Mouse (Mus musculus): ENCODE results near the gene Arsg.
A peak's percentile ranks its signal among the peaks of the same experiment; 100 is the strongest.

The Arsg gene

DNA sequence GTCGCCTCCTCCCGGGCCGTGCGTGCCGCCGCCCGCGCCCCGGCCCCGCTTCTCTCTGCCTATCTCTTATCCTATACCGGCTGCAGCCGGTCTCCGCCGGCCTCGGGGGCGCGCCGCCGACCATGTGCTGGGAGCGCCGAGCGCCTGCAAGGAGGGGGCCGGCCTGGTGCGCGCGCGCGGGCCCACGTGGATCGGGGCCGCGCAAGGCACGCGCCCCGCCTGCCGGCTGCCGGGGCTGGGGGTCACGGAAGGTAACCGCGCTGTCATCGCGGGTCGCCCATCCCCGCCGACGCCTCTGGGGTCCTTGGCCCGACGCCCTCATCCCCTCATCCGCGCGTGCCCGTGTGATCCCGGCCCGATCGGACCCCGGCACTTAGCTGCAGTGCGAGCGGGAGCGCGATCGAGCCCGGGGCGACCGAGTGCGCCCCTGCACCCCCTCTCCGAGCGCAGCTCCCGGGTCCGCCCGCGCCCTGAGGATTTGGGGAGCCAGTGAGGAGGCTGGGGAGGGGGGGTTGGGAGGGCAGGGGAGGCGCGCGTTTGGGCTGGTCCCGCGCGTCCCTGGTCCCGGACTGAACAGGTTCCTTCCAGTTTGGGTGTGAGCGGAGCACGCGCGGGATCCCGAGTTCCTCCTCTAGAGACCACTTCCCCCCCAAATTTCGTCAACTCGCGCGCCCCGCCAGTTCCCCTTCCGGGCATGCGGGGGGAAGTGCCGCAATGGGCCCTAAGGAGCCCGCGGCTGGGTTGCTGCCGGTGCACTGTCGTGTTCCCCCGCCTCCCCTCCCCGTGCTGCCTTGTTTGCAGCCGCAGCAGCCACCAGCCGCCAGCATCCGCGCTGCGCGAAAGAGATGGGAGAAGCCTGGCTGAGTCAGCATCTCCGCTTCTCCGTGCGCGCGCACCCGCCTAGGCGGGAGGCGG, at the start of gene Arsg, which contains the start of gene Slc16a6:
Gene Arsg (plus strand): TSS at position 204 of the 915 bp plus-strand sequence.
Gene Slc16a6 (minus strand): TSS at position 428 of the 915 bp plus-strand sequence.
- peak; percentile 65 to 78 for DNase-seq (ENCODE audit: low spot score in 2 of 2)

DNA sequence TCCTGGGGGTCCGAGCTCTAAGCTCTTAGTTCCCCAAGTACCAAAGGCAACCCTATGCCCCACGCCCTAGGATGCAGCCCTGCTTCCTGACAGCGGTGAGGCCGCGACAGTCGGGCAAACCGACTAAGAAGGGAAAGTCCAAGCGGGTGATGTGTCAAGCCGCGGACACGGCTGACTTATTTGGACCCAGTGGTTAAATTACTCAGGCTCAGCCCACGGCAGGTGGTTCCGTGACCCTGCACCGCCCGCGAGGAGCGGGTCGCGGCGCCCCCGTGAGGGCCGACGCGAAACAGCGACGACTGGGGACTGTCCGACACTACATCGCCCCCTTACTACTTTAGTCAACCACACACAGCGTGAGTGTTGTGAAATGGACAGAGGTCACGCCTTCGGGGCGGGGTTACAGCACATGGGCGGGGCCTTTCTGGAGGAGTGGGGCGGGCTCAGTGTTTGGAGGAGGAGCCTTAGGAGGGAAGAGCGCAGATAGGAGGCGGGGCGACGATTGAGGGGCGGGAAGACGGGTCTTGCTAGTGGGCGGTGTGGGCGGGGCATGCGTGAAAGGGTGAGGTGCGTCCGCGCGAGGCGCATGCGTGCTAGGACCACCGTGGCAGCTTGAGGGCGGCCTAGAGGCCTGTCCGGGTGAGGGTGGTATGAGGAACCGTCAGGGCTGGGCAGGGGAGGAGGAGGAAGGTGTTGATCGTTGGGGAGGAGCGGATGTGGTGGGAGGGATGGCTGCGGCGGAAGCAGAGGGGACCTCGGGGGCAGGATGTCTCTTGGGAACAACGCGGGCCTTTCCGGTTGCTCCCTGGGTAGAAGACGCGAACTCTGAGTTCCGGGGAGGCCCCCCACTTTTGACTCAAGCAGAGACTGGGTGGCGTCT, 47.5 kb upstream of the Arsg start, which contains the start of gene Amz2:
Gene Amz2 (plus strand): TSS at position 555 of the 880 bp plus-strand sequence.
- DNase-seq (ENCODE audit: low spot score in 2 of 2) = peak; percentile 91 to 95

DNA sequence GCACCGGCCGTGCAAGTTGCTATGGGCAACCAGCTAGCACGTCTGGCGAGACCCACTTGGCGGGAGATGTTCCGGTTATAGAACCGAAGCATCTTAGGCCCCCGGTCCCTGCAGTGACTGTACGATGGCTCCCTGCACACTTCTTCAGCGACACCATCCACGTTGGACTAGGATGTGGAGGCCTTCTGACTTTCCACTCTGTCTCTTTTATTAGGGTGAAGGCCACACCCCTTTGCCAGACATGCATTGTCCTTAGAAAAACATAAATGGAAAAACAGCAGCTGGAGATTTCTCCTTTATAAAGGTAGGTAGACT, 46.9 kb upstream of the Arsg start:
- no peak for DNase-seq (ENCODE audit: low spot score in 2 of 2)

DNA sequence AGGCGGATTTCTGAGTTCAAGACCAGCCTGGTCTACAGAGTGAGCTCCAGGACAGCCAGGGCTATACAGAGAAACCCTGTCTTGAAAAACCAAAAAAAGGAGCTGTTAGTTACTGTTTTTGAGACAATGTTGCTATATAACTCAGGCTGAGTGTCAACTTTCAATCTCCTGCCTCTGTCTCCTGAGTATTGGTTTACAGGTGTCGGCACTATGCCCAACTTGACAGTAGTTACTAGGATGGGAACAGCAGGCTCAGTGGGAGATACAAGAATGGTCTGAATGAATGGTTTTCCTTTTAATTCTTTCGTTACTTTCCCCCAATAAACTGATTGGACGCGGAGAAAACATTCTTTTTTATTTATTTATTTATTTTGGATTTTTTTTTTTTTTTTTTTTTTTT, 45.8 kb upstream of the Arsg start:
- DNase-seq (ENCODE audit: low spot score in 2 of 2) = no peak

DNA sequence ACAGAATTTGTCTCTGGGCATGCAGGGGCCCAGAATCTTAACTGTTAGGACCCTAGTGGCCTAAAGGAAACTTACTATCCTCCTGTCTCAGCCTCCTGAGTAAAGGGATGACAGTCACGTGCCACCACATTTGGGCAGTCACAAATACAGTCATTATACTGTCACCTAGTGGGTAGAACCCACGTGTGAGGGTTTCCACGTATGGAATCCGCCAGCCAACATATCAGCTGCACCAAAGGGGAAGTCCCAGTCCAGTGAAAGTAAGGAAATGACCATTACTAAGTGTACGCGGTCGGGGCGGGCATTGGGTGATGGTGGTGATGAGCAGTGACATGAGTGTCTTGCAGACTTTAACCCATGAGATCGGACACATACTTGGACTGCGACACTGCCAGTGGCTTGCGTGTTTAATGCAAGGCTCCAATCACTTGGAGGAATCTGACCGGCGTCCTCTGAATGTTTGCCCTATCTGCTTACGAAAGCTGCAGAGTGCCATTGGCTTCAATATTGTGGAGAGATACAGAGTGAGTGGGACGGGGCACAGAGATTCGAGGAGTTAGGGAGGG, 38.9 kb upstream of the Arsg start:
- no peak for DNase-seq (ENCODE audit: low spot score in 2 of 2)

DNA sequence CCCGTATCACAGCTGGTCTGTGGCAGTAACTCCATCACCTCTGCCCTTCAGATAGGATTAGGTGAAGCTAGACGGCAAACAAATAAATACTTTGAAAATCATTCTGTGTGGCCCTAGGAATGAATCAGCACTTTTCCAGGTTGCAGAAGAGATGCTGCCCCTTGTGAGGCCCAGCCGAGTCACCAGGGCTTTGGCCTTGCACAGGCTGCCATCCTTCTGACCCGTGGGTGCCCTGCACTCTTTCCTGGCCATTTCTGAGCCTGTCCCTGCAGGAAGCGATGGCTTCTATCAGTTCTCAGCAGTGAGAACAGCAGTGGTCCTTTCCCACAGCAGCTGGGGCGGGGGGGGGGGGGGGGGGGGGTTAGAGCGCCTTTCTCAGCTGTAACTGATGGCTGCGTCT, 36.3 kb upstream of the Arsg start:
- no peak for DNase-seq (ENCODE audit: low spot score in 2 of 2)

DNA sequence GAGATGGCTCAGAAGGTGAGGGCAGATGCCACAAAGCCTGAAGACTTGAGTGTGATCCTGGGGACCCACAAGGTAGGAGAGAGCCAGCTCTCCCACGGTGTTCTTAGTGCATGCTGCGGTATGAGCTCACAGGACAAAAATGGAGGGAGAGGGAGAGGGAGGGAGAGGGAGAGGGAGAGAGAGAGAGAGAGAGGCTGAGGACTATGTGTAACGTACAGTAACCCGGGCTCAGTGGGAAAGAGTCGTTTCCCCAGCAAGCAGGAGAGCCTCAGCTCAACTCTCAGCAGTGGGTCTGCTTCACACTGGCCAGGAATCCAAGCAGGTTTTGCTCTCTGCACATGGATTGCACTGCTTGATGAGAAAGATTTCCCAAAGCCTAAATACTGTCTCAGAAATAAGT, 34.0 kb upstream of the Arsg start:
- no peak for DNase-seq (ENCODE audit: low spot score in 2 of 2)

DNA sequence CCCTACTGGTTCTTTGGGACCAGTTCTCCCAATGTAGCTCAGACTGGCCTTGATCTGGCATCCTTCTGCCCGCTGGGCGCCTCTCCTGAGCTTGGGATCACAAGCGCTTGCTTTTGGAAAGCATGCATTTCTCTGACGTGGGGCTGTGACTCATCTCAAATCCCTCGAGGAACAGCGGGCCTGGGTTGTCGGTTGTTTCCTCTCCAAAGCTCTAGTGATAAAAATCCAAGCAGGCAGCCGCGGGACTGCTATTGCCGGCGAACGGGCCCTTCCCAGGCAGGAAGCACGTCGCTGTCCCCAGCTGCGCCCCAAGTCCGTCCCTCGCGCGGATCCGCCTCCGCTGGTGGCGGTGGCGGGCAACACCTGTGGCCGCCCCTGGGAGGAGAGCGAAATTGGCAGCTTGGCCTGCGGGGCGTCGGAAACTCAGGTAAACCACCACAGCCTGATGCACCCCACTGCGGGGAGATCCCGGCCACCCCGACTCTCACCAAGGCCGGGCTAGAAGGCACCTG, 33.3 kb upstream of the Arsg start:
- peak; percentile 14 to 33 for DNase-seq (ENCODE audit: low spot score in 2 of 2)

DNA sequence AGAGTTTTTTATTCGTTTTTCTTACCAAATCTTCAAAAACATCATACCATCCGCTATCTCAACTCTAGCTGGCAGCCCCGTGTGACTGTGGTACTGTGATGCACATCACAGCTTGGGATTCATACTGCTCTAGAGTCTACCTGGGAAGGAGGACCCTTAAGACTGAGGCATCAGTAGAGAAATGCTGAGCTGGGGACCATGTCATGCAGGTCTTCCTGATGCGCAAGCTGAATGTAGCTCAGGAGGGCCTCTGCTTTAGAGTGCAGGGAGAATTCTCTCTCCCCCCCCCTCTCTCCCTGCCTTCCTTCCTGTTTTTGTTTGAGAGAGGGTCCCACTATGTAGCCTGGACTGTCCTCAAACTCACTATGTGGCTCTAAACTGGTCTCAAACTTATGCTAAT, 32.5 kb upstream of the Arsg start:
- no peak for DNase-seq (ENCODE audit: low spot score in 2 of 2)

DNA sequence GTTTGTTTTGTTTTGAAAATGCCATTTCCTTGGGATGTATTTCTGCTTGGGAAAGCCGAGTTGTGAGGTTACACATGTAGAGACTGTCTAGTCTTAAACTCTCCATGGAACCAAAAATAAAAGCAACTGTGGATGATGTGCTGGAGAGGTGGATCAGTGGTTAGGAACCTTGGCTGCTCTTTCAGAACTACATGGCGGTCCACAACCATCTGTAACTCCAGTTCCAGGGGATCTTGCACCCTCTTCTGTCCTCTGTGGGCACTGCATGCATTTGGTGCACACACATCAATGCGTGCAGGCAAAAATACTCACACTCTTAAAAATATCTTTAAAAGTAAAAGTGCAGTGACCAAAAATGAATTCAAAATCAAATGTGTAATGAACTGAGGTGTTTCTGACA, 32.1 kb upstream of the Arsg start:
- no peak for DNase-seq (ENCODE audit: low spot score in 2 of 2)

DNA sequence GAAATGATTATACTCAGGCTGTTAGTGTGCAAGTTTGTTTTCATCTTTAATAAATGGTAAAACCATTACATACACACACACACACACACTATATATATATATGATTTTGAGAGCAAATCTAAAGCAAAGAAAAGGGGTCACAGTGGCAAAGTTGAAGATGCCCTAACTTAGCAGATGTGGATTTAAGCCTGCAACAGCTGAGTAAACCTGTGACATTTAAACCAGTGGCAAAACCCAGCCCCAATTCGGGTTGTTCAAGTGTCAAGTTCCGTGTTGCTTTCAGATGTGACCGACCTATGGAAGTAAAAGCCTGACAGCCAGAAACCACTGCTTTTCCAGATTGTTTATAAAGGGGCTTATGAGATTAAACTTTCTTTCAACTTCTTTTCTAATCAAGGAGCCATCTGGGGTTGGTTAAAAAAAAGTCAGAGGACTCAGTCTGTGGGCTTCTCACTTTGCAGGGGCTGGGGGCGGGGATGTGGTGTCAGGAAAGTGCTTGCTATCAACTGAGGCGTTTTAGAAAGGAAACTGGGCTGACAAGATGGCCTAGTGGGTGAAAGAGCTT, 30.9 kb upstream of the Arsg start:
- no peak for DNase-seq (ENCODE audit: low spot score in 2 of 2)

DNA sequence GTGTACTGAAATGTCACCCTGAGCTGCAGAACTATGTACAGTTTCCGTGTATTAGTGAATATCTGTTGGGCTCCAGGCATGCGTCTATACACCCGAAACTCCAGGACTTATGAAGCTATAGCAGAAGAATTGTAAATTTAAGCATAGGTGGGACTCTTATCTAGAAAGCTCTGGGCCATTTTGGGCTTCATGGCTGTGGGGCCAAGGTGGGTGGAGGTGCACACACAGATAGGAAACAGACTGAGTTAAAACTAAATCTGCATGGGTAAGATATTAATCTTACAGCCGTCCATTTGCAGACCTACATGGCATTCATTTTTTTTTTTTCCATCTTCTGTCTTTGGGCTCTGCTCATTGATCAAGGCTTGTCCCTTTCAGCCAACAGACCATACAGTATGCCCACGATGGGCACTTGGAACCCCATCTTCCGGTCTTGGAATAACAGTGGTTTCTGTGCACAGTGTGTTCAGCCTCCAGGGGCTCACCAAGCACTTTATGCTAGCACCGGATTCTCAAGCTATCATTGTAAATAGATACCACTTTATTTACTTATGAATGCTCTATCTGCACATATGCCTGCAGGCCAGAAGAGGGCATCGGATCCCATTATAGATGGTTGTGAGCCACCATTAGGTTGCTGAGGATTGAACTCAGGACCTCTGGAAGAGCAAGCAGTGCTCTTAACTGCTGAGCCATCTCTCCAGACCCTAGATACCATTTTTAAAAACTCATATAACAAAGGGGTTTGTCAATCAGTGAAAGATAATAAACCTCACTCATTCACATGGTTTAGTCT, 29.5 kb upstream of the Arsg start:
- no peak for DNase-seq (ENCODE audit: low spot score in 2 of 2)

DNA sequence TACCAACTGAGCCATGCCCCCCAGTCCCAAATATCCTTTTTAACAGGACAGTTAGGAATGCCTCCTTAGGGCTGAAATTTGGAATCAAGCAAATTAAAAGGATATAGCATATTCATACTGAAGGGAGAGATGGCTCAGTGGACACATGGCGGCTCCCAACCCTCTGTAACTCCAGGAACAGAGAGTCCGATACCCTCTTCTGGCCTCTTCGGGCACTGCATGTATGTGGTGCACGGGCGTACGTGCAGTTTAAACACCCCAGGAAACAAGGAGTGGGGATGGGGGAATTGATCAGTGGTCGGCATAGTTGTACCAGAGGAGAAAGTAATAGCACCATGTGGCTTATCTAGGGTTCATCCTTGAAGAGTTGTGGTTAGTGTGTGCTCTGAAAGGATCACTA, 28.6 kb upstream of the Arsg start:
- no peak for DNase-seq (ENCODE audit: low spot score in 2 of 2)

DNA sequence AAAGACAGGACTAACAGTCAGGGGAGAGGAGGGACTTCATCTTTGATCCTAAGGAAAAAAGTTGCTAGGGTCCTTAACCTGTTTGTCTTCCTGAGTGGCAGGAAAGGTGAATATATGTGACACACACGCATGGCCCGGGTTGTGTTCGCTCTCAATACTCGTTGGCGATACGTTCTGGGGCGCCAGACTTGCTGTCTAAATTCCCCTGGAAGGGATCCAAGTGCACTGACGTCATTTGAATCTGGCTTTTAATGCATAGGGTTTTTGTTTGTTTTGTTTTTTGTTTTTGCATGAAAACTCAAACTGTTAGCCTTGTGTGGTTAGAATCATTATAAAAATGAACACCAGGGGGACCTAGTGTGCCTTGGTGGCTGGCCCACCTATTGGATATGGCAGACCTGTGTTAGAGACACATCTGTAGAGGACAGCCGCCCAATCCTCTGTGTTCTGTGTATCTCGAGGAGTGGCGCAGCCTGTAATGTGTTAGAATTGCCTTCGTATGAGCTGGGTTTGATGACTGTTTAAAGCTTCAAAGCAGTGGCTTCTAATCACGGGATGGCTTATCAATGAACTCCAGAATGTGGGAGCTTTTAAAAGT, 27.6 kb upstream of the Arsg start:
- DNase-seq (ENCODE audit: low spot score in 2 of 2) = no peak

DNA sequence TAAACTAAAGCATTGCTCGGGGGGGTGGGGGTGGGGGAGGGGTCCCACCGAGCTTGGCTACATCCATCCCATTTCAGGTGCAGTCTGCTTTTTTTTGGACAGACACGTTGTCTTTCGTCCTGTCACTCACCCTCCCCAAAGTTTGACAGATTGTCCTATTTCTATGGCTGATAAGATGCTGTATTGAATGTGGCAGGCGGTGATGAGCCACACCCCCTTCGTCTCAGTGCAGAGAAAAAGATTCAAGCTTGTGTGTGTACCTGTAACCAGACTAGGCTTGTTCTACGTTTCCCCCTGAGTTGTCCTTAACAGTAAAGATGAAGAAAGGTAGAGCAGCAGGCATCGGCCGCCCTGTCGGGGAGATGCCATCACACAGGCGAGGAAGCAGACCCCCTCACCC, 22.0 kb upstream of the Arsg start:
- DNase-seq (ENCODE audit: low spot score in 2 of 2) = no peak

DNA sequence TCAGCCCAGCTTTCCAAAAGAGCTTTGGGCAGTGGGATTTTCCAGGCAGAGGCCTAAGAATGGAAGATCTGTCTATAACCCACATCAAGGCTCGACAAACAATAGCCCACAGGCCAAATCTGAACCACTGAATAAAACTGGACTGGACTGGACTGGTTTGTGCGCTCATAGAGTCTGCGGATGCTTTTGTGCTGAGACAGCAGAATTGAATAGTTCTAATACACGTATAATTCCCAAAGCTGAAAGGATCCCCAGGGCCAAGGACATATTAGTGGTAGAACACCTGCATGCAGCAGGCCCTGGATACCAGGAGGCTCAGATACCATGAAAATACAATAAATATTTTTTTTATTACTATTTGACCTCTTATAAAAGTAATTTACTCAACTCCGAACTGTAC, 16.9 kb upstream of the Arsg start:
- no peak for DNase-seq (ENCODE audit: low spot score in 2 of 2)

DNA sequence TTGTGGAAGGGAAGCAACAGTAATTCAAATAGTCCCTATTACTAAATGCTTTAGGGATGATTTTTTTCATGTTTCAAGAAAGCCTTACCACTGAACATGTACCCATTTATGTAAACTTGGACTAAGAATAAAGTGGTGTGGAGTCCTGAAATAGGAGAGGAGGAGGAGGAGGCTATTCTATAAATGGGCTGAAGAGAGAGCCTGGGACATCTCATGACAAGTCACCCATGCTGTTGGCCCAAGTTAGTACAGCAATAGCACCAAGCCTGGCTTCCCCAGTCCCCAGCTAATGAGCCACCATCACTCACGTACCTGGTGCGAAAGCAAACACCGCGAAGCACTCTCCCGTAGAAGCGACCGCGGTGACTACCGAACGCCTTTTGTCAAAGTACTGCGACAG, 15.0 kb upstream of the Arsg start:
- DNase-seq (ENCODE audit: low spot score in 2 of 2) = no peak

DNA sequence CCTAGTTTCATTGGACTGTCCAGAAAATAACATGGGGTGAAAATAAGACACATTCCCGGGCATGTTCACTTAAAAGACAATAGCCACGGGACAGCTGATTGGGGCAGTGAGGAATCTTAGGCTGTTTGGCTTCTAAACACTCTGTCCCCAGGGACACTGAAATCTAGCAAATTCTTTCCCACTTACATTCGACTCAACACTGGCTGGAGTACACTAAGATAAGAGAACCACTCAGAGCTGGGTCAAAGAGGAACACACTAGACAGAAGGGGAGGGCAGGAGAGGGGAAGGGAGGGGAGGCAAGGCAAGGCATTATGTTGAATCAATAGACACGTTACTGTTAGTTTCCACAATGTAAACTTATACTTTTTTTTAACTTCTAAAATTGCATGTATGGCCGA, 12.6 kb upstream of the Arsg start:
- DNase-seq (ENCODE audit: low spot score in 2 of 2) = no peak

DNA sequence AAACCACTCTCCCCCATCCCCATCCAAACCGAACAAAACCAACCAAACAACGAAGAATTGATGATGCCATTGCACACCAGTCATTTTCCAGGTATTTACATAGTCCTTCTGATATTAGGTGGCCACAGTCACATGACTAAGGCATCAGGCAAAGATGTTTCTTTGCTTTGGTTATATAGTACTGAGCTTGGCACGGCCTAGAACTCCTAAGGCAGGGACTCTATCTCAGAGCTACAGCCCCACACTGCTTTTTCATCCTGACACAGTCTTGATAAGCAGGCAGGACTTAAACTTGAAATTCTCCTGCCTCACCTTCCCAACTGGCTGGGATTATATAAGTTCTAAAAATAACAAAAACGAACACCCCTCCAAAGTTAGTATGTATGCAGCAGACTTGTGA, 8.1 kb upstream of the Arsg start:
- DNase-seq (ENCODE audit: low spot score in 2 of 2) = no peak

DNA sequence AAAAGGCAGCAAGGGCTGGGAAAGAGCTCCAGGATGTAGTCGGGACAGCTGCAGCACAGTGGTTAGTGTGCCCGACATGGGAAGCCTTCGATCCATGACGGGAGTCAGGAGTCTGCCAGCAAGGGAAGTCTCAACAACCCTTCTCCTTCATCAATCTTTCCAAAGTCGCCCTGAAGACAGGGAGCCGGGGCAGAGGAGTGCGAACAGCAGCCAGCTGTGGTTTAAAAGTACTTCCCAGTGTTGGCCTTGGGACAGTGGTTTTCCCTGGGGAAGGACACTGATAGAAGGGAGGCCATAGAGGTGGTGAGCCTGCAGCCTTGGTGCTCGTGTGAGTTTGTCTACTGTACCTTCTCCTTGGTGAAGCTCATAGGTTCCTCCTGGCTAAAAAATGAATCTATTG, 6.2 kb upstream of the Arsg start:
- no peak for DNase-seq (ENCODE audit: low spot score in 2 of 2)

DNA sequence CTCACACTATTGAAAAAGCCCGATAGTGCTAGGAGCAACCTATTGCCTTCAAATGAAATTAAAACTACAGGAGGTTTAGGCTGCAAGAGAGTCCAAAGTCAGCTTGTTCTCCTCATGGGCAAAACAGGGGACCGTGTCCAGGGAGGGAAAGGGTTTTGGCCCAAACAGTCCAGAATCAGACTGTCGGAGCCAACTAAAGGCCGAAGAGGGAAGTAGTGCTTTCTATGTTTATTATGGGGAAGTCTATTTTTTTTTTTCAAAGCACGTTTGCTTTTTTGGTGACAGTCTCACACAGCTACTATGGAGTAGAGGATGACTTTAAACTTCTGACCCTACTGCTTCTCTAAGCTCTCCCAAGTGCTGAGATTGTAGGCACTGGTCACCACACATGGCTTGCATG, 5.0 kb upstream of the Arsg start:
- no peak for DNase-seq (ENCODE audit: low spot score in 2 of 2)

Data from frontal cortex, postnatal 25 days (tissue).